Mouse (Mus musculus) forebrain, embryonic 12.5 days (tissue): Measurements from ENCODE around the gene Vps29. TPM values are rescaled to one million over a fixed set of nuclear protein-coding genes. Genes with fewer than 3 reads are reported as not detected.

ENCODE experiments used
- ATAC-seq: fragments of 200-750 bp; cut with Nextera tagmentation; 2 replicates; pipeline ENCODE4 v1.8.0; 2017; ENCODE audit warnings: moderate TSS enrichment; ENCODE audit not compliant: low FRiP score
- H3K27ac ChIP-seq: fragments of 300-500 bp; sonication (generic); 2 replicates; pipeline ENCODE4 v1.5.1; 2016; ENCODE audit warnings: mild to moderate bottlenecking
- H3K27me3 ChIP-seq: fragments of 300-500 bp; sonication (generic); 2 replicates; pipeline ENCODE4 v1.6.1; 2016; ENCODE audit warnings: mild to moderate bottlenecking
- H3K36me3 ChIP-seq: fragments of 300-500 bp; sonication (generic); replicated peaks from 2 replicates; pipeline ENCODE4 v1.6.1; 2016; ENCODE audit warnings: mild to moderate bottlenecking
- H3K4me1 ChIP-seq: fragments of 300-500 bp; sonication (generic); 2 replicates; pipeline ENCODE4 v1.6.1; 2016
- H3K4me2 ChIP-seq: fragments of 300-500 bp; sonication (generic); 2 replicates; pipeline ENCODE4 v1.6.1; 2016; ENCODE audit warnings: mild to moderate bottlenecking, moderate library complexity
- H3K4me3 ChIP-seq: fragments of 300-500 bp; sonication (generic); replicated peaks from 2 replicates; pipeline ENCODE4 v1.5.1; 2016; ENCODE audit warnings: mild to moderate bottlenecking
- H3K9ac ChIP-seq: fragments of 300-500 bp; sonication (generic); 2 replicates; pipeline ENCODE4 v1.6.1; 2016; ENCODE audit warnings: mild to moderate bottlenecking
- H3K9me3 ChIP-seq: fragments of 300-500 bp; sonication (generic); 2 replicates; pipeline ENCODE4 v1.6.1; 2016
- WGBS: fragments of 180-500 bp; shearing (Covaris S2); methylation state at CpG from one replicate; pipeline ENCODE4 v1.1.7; 2016; 5-methylcytosine and 5-hydroxymethylcytosine counted together
- polyA plus RNA-seq: library from polyadenylated mRNA; unstranded; fragments of >200 nt; fragmentation: Nextera tagmentation; extraction: Ambion mirVana; gene quantifications from 2 replicates; pipeline ENCODE4 v1.2.1, GENCODE M21; 2016

Vps29 gene
- polyA plus RNA-seq, result 174 and 186 TPM in 2 replicates

- 3% methylated on average over 51 of the region's 51 CpGs for WGBS
- H3K9me3 ChIP-seq, result no peaks in the 10 kb centered on the region
- H3K36me3 ChIP-seq, result peaks cover 2% of the 10 kb centered on the region; the same call in 1 of the 2 replicates
- peak within 1 kb of the TSS; percentile 80 for H3K27ac ChIP-seq
- peak within 1 kb of the TSS; percentile 86 for H3K4me2 ChIP-seq
- H3K27me3 ChIP-seq, result no peaks in the 10 kb centered on the region
- H3K4me3 ChIP-seq, result peak within 1 kb of the TSS; percentile 92
- peaks cover 15% of the 10 kb centered on the region for H3K4me1 ChIP-seq
- ATAC-seq, result peak; percentile 93
- peak within 1 kb of the TSS; percentile 91 for H3K9ac ChIP-seq
Measured at GRCm38 (mm10) chr5:122353807-122354491, at the start of gene Vps29, which contains the start of gene Rad9b. TSS of gene Vps29 (plus strand) at chr5:122354369. TSS of gene Rad9b (minus strand) at chr5:122354233.

GRCm38 (mm10) chr5:122304541-122304940 is 49.6 kb upstream of the Vps29 start:
- H3K27ac ChIP-seq, result no peak overlapping the region
- no peak overlapping the region for H3K4me3 ChIP-seq
- no peaks in the 10 kb centered on the region for H3K27me3 ChIP-seq
- H3K36me3 ChIP-seq, result peaks cover 13% of the 10 kb centered on the region
- no peak overlapping the region for H3K9ac ChIP-seq
- no peak for ATAC-seq
- 96% methylated on average over 6 of the region's 6 CpGs for WGBS
- H3K4me1 ChIP-seq, result peaks cover 13% of the 10 kb centered on the region; the same call in 1 of the 2 replicates
- no peaks in the 10 kb centered on the region for H3K9me3 ChIP-seq
- no peak overlapping the region for H3K4me2 ChIP-seq

GRCm38 (mm10) chr5:122305472-122305871 is 48.7 kb upstream of the Vps29 start:
- Histone ChIP-seq H3K4me1 (peaks cover 13% of the 10 kb centered on the region; the same call in 1 of the 2 replicates), H3K9ac (no peak overlapping the region), H3K27ac (no peak overlapping the region), H3K4me3 (no peak overlapping the region), H3K36me3 (peaks cover 13% of the 10 kb centered on the region), H3K4me2 (no peak overlapping the region), H3K9me3 (no peaks in the 10 kb centered on the region), H3K27me3 (no peaks in the 10 kb centered on the region)
- whole genome bisulfite sequencing, result 93% methylated on average over 7 of the region's 7 CpGs
- ATAC-seq, result no peak

GRCm38 (mm10) chr5:122306536-122306935 is 47.6 kb upstream of the Vps29 start:
- Histone ChIP-seq H3K9me3 (no peaks in the 10 kb centered on the region), H3K36me3 (peaks cover 18% of the 10 kb centered on the region), H3K9ac (no peak overlapping the region), H3K27me3 (no peaks in the 10 kb centered on the region), H3K4me2 (no peak overlapping the region), H3K4me3 (no peak overlapping the region), H3K27ac (no peak overlapping the region), H3K4me1 (peaks cover 13% of the 10 kb centered on the region; the same call in 1 of the 2 replicates)
- ATAC-seq, result no peak
- WGBS, result 91% methylated on average over 3 of the region's 3 CpGs

GRCm38 (mm10) chr5:122310699-122311098 is 43.5 kb upstream of the Vps29 start:
- no peak for ATAC-seq
- no peak overlapping the region for H3K27ac ChIP-seq
- no peaks in the 10 kb centered on the region for H3K9me3 ChIP-seq
- H3K36me3 ChIP-seq, result peaks cover 43% of the 10 kb centered on the region
- H3K4me2 ChIP-seq, result no peak overlapping the region
- 83% methylated on average over 8 of the region's 8 CpGs for WGBS
- H3K9ac ChIP-seq, result no peak overlapping the region
- no peaks in the 10 kb centered on the region for H3K27me3 ChIP-seq
- H3K4me1 ChIP-seq, result no peaks in the 10 kb centered on the region
- no peak overlapping the region for H3K4me3 ChIP-seq

GRCm38 (mm10) chr5:122311692-122312091 is 42.5 kb upstream of the Vps29 start:
- Histone ChIP-seq H3K9ac (no peak overlapping the region), H3K4me2 (no peak overlapping the region), H3K27me3 (no peaks in the 10 kb centered on the region), H3K36me3 (peaks cover 48% of the 10 kb centered on the region), H3K27ac (0 out of 2 replicates have a peak overlapping the region, but pooled peaks have one; percentile 5), H3K4me3 (no peak overlapping the region), H3K9me3 (no peaks in the 10 kb centered on the region), H3K4me1 (no peaks in the 10 kb centered on the region)
- ATAC-seq, result no peak
- 66% methylated on average over 7 of the region's 7 CpGs for WGBS

GRCm38 (mm10) chr5:122312346-122312745 is 41.8 kb upstream of the Vps29 start:
- no peak overlapping the region for H3K4me3 ChIP-seq
- H3K4me1 ChIP-seq, result no peaks in the 10 kb centered on the region
- peaks cover 54% of the 10 kb centered on the region for H3K36me3 ChIP-seq
- no peak overlapping the region for H3K9ac ChIP-seq
- no peak overlapping the region for H3K27ac ChIP-seq
- no peak for ATAC-seq
- H3K27me3 ChIP-seq, result no peaks in the 10 kb centered on the region
- no peaks in the 10 kb centered on the region for H3K9me3 ChIP-seq
- WGBS, result 83% methylated on average over 4 of the region's 4 CpGs
- no peak overlapping the region for H3K4me2 ChIP-seq

GRCm38 (mm10) chr5:122312942-122313684 is 41.1 kb upstream of the Vps29 start:
- H3K27me3 ChIP-seq, result no peaks in the 10 kb centered on the region
- 92% methylated on average over 17 of the region's 17 CpGs for WGBS

GRCm38 (mm10) chr5:122314966-122315667 is 39.1 kb upstream of the Vps29 start:
- Histone ChIP-seq H3K4me3 (no peak overlapping the region), H3K4me2 (no peak overlapping the region), H3K9ac (no peak overlapping the region), H3K4me1 (no peaks in the 10 kb centered on the region), H3K27ac (no peak overlapping the region), H3K27me3 (no peaks in the 10 kb centered on the region), H3K36me3 (peaks cover 46% of the 10 kb centered on the region), H3K9me3 (no peaks in the 10 kb centered on the region)
- ATAC-seq, result no peak
- WGBS, result 81% methylated on average over 20 of the region's 20 CpGs

More at GRCm38 (mm10) chr5:122312942-122313684, 41.1 kb upstream of the Vps29 start:
- Histone ChIP-seq H3K36me3 (peaks cover 53% of the 10 kb centered on the region), H3K4me3 (no peak overlapping the region), H3K27ac (no peak overlapping the region), H3K9me3 (no peaks in the 10 kb centered on the region), H3K4me2 (no peak overlapping the region), H3K4me1 (no peaks in the 10 kb centered on the region), H3K9ac (no peak overlapping the region)
- ATAC-seq, result no peak

- ATAC-seq, result no peak
- Histone ChIP-seq H3K9me3 (no peaks in the 10 kb centered on the region), H3K27me3 (no peaks in the 10 kb centered on the region), H3K4me2 (no peak overlapping the region), H3K4me1 (no peaks in the 10 kb centered on the region), H3K4me3 (no peak overlapping the region), H3K36me3 (peaks cover 52% of the 10 kb centered on the region), H3K9ac (no peak overlapping the region), H3K27ac (no peak overlapping the region)
- WGBS, result 85% methylated on average over 11 of the region's 11 CpGs
Measured at GRCm38 (mm10) chr5:122317329-122318045, 36.7 kb upstream of the Vps29 start.

- H3K27ac ChIP-seq, result no peak overlapping the region
- WGBS, result 70% methylated on average over 3 of the region's 3 CpGs
- ATAC-seq, result no peak
Measured at GRCm38 (mm10) chr5:122318100-122318499, 36.1 kb upstream of the Vps29 start.

More at GRCm38 (mm10) chr5:122318100-122318499, 36.1 kb upstream of the Vps29 start:
- no peak overlapping the region for H3K9ac ChIP-seq
- no peaks in the 10 kb centered on the region for H3K9me3 ChIP-seq
- no peak overlapping the region for H3K4me2 ChIP-seq
- H3K4me3 ChIP-seq, result no peak overlapping the region
- no peaks in the 10 kb centered on the region for H3K4me1 ChIP-seq
- peaks cover 52% of the 10 kb centered on the region for H3K36me3 ChIP-seq
- no peaks in the 10 kb centered on the region for H3K27me3 ChIP-seq
